Mouse (Mus musculus) neural tube, postnatal 0 days (tissue): ENCODE data around the gene Zbtb48. TPM values are rescaled to one million over a fixed set of nuclear protein-coding genes. Genes with fewer than 3 reads are reported as not detected.

Experiments used
- polyA plus RNA-seq: library from polyadenylated mRNA; unstranded; fragments of >200 nt; fragmentation: Nextera tagmentation; extraction: Ambion mirVana; gene quantifications from 2 replicates; pipeline ENCODE4 v1.2.1, GENCODE M21; 2015

The Zbtb48 gene
- polyA plus RNA-seq = 11.9 and 13.2 TPM in 2 replicates

GRCm38 (mm10) chr4:152027524-152027923 lies at the start of gene Zbtb48:
Gene Zbtb48, minus strand, starts transcription at chr4:152027671.

GRCm38 (mm10) chr4:152072121-152072601 lies 44.7 kb upstream of the Zbtb48 start, which contains the start of gene Plekhg5:
Gene Plekhg5, plus strand, starts transcription at chr4:152072498.

GRCm38 (mm10) chr4:152038985-152039830 lies 11.7 kb upstream of the Zbtb48 start, which contains the start of gene Nol9:
Gene Nol9, plus strand, starts transcription at chr4:152039321.

GRCm38 (mm10) chr4:152038225-152038984 lies 10.9 kb upstream of the Zbtb48 start, which contains the start of gene Tas1r1:
Gene Tas1r1, minus strand, starts transcription at chr4:152038568.

GRCm38 (mm10) chr4:152008622-152009075 lies 18.8 kb downstream of the Zbtb48 start, which contains the start of gene Klhl21:
Gene Klhl21, plus strand, starts transcription at chr4:152008803.

GRCm38 (mm10) chr4:151996173-151996950 lies 31.1 kb downstream of the Zbtb48 start, which contains the start of gene Phf13:
Gene Phf13, minus strand, starts transcription at chr4:151996258.

GRCm38 (mm10) chr4:151988342-151989109 lies 38.9 kb downstream of the Zbtb48 start, which contains the start of gene Thap3:
Gene Thap3, minus strand, starts transcription at chr4:151988997.

Other genes with a start within 250 kb of the Zbtb48 start
- gene Camta1, start 165.8 kb downstream of the Zbtb48 start, polyA plus RNA-seq = 164 and 171 TPM in 2 replicates
- 62.2 and 65.8 TPM in 2 replicates for gene Dnajc11, start 94.0 kb downstream of the Zbtb48 start, polyA plus RNA-seq
- gene Thap3, start 38.7 kb downstream of the Zbtb48 start, polyA plus RNA-seq = 40.0 and 49.2 TPM in 2 replicates
- gene Phf13, start 31.4 kb downstream of the Zbtb48 start, polyA plus RNA-seq = 17.9 and 19.1 TPM in 2 replicates
- 5.3 and 5.5 TPM in 2 replicates for gene Klhl21, start 18.9 kb downstream of the Zbtb48 start, polyA plus RNA-seq
- gene Tas1r1, start 10.9 kb upstream of the Zbtb48 start, polyA plus RNA-seq = 1.9 and 2.0 TPM in 2 replicates
- 19.8 and 21.2 TPM in 2 replicates for gene Nol9, start 11.7 kb upstream of the Zbtb48 start, polyA plus RNA-seq
- 14.7 and 16.2 TPM in 2 replicates for gene Plekhg5, start 44.8 kb upstream of the Zbtb48 start, polyA plus RNA-seq
- gene Tnfrsf25, start 88.3 kb upstream of the Zbtb48 start, polyA plus RNA-seq = 0.79 and 0.90 TPM in 2 replicates
- 1.7 and 2.7 TPM in 2 replicates for gene Espn, start 124.7 kb upstream of the Zbtb48 start, polyA plus RNA-seq
- gene Hes2, start 131.2 kb upstream of the Zbtb48 start, polyA plus RNA-seq = not detected in 2 replicates
- 458 and 500 TPM in 2 replicates for gene Acot7, start 150.5 kb upstream of the Zbtb48 start, polyA plus RNA-seq
- gene Gpr153, start 246.6 kb upstream of the Zbtb48 start, polyA plus RNA-seq = 30.5 and 31.0 TPM in 2 replicates